Mouse (Mus musculus) cerebellum, adult 2 months (tissue): ENCODE results near the gene Zbtb22. TPM values are rescaled to one million over a fixed set of nuclear protein-coding genes. Genes with fewer than 3 reads are reported as not detected.
A peak's percentile ranks its signal among the peaks of the same experiment; 100 is the strongest.
"Not testable (repeated sequence)": the region's sequence is repeated elsewhere in the genome, so short reads cannot be mapped to it uniquely, and the experiment has no call there.

Experiments
- DNase-seq, 2 experiments: peaks; one replicate each; pipeline ENCODE4 v3.0.0; 2021
- H3K27ac ChIP-seq: fragments of 200-500 bp; 2 replicates; pipeline ENCODE4 v1.5.1; 2012; ENCODE audit warnings: low read length, control low read depth, inconsistent platforms; ENCODE audit not compliant: insufficient read depth
- H3K27me3 ChIP-seq: fragments of 200-500 bp; 2 replicates; pipeline ENCODE4 v1.6.1; 2012; ENCODE audit warnings: inconsistent platforms, mild to moderate bottlenecking, low read length, moderate library complexity; ENCODE audit not compliant: control insufficient read depth, insufficient read depth
- H3K4me1 ChIP-seq: fragments of 200-500 bp; 2 replicates; pipeline ENCODE4 v1.6.1; 2011; ENCODE audit warnings: low read length; ENCODE audit not compliant: control insufficient read depth, insufficient read depth
- H3K4me3 ChIP-seq: fragments of 200-500 bp; replicated peaks from 2 replicates; pipeline ENCODE3; 2011; ENCODE audit warnings: mild to moderate bottlenecking, low read depth, low read length, control low read depth; ENCODE audit not compliant: insufficient read depth
- CTCF ChIP-seq: fragments of 200-500 bp; IDR thresholded peaks from 2 replicates; pipeline ENCODE4 v1.5.1; 2011; ENCODE audit warnings: low read depth, mild to moderate bottlenecking, control low read depth, low read length, moderate library complexity, borderline replicate concordance; ENCODE audit not compliant: insufficient read depth
- POLR2A ChIP-seq: fragments of 200-500 bp; IDR thresholded peaks from 2 replicates; pipeline ENCODE4 v1.6.1; 2011; ENCODE audit warnings: low read length, control low read depth, borderline replicate concordance; ENCODE audit not compliant: insufficient read depth
- WGBS: fragments of 180-500 bp; shearing (Covaris S2); methylation state at CpG from one replicate; pipeline ENCODE4 v1.1.7; 2018; 5-methylcytosine and 5-hydroxymethylcytosine counted together
- polyA plus RNA-seq: library from polyadenylated mRNA; depleted of rRNA; stranded (reverse); fragments of >200 nt; gene quantifications from 2 replicates; pipeline ENCODE4 v1.2.3, GENCODE M21; 2012; rRNA removed

Zbtb22 gene
- polyA plus RNA-seq, result 30.2 and 33.4 TPM in 2 replicates

DNA sequence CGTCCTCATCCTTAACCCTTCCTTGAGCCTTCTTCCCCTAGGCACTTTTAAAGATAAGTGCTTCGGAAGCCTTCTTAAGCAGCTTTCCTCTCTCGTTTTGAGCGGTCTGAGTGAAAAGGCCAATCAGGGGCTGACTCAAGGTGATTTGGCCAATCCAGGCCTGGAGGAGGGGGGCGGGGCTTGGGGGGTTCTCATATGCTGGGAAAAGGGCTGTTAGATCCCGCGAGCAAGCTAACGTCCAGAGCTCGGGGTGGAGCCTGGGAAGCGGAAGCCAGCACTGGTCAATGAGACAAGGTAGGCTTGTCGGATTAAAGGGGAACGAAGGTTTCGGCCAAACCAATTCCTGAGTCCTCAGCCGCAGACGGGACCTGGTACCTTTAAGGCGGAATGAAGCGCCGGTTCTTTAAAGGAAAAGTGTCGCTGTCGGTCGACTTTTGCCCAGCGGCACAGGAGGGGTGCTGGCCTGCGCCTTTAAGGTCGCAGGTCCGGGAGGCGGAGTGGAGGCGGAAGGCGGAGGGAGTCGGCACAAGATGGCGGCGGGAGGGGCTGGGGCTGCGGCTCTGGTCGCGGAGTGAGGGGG is at the start of gene Zbtb22, which contains the start of gene Tapbp:
Gene Zbtb22 (plus strand): TSS at position 234 of the 580 bp plus-strand sequence.
Gene Tapbp (plus strand): TSS at position 229 of the 580 bp plus-strand sequence.
- Histone ChIP-seq H3K4me1 (peaks cover 11% of the 10 kb centered on the region), H3K4me3 (peak within 1 kb of the TSS; percentile 68), H3K27me3 (no peaks in the 10 kb centered on the region), H3K27ac (no peak within 1 kb of the TSS)
- TF ChIP-seq POLR2A (no peak), CTCF (no peak)
- peak; percentile 98 to 99 for DNase-seq
- WGBS, result under 1% methylated on average over 34 of the region's 34 CpGs

DNA sequence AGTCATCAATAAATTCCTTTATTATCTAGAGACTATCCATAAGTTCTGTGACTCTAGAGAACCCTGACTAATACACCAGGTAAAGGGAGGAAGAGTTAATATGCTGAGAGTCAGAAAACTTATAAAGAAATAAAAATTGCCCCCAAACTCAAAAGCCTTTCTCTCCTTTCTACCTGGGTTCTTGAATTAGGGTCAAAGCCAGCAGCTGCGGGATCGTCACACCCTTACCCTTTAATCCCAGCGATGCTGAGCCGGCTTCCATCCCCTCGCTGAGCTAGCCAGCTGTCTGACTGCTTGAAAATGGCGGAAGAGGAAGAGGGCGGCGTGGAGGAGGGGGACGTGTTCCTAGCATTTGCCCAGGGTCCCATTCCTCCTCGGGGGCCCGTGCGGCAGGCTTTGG is 42.2 kb upstream of the Zbtb22 start, which contains the start of gene Gm7029:
Gene Gm7029 (plus strand): TSS at position 301 of the 400 bp plus-strand sequence.
- H3K4me1 ChIP-seq, H3K4me3 ChIP-seq, H3K27me3 ChIP-seq, DNase-seq, H3K27ac ChIP-seq: not testable (repeated sequence)
- WGBS, result 71% methylated on average over 6 of the region's 12 CpGs

DNA sequence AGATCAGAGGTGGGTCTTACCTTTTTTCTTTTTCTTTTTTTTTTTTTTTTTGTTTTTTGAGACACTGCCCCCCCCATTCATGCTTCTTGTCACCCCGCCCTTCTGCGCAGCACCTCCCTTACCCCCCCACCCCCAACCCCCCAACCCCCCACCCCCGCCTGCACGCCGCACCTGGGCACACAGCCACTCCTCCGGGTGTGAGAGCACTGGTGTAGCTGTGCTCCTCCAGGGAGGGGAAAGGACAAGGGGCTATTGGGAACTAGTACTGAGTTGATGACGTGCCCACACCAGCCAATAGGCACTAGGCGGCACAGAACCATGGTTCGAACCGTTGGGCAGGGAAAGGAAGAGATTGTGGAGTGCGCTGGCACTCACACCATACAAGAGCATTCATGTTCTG is 41.3 kb upstream of the Zbtb22 start:
- no peaks in the 10 kb centered on the region for H3K27me3 ChIP-seq
- peak; percentile 35 to 43 for DNase-seq
- no peak overlapping the region for H3K4me3 ChIP-seq
- 86% methylated on average over 11 of the region's 11 CpGs for WGBS
- no peak overlapping the region for H3K27ac ChIP-seq
- TF ChIP-seq POLR2A, result no peak
- TF ChIP-seq CTCF, result no peak
- no peaks in the 10 kb centered on the region for H3K4me1 ChIP-seq

DNA sequence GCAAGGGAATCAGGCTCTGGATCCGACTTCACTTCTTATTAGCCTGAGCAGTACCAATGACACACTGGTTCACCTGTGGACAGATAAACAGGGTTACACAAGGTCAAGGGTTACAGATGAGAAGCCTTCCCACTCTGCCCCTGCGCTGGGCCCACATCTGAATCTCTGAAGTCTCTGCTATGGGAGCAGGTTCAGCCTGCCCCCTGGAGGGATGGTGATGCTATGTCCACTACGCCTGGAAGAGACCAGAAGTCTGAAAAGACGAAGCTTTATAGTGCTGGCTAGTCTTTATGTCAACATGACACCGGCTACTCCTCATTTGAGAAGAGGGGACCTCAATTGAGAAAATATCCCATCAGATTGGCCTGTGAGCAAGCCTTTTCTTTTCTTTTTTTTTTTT is 39.9 kb upstream of the Zbtb22 start:
- not testable (repeated sequence) for H3K4me1 ChIP-seq, DNase-seq, H3K27me3 ChIP-seq, H3K4me3 ChIP-seq, H3K27ac ChIP-seq
- 82% methylated on average over 5 of the region's 5 CpGs for WGBS

DNA sequence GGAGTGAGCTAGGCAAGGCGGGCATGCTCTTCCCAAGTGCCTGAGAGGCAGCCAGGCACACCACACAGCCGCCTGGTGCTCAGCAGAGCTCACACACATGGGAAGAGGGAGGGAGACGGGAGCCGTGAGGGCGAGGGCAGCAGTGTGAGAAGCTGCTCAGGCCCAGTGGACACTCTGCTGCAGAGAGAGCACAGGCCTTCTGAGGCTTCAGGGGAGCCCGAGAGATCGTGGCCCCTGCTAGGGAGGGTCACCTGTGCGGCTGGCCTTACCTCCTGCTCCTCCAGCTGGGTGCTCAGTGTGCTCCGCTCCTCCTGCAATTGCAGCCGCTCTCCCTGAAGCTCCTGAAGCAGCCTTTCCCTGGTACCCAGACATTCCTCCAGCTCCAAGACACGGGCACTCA is 31.4 kb upstream of the Zbtb22 start:
- H3K27ac ChIP-seq, H3K27me3 ChIP-seq, DNase-seq, H3K4me3 ChIP-seq, H3K4me1 ChIP-seq: not testable (repeated sequence)
- WGBS, result 89% methylated on average over 10 of the region's 11 CpGs

DNA sequence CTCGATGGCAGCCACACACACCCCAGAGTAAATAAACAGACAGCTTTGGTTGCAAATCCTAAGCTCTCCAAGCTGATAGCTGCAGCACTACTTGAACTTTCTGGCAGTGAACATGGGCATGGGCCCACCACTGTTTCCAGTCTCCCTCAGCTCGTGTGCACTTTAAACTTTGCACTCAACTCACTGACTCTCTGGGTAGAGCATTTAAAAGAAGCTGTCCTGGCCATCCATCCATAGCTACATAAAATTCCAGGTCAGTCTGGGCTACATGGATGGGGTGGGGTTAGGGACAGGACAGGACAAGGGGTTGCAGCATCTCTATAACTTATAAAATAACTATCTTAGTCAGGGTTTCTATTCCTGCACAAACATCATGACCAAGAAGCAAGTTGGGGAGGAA is 27.9 kb upstream of the Zbtb22 start:
- not testable (repeated sequence) for H3K27me3 ChIP-seq, H3K4me1 ChIP-seq, H3K4me3 ChIP-seq, H3K27ac ChIP-seq, DNase-seq
- WGBS, result 67% methylated on average over 2 of the region's 2 CpGs

DNA sequence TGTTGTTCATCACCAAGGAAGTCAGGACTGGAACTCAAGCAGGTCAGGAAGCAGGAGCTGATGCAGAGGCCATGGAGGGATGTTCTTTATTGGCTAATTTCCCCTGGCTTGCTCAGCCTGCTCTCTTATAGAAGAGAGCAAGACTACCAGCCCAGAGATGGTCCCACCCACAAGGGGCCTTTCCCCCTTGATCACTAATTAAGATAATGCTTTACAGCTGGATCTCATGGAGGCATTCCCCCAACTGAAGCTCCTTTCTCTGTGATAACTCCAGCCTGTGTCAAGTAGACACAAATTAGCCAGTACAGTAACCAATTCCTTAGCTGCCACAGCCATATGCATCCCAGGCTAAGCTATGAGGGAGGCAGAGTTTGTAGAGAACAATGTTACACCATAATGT is 27.5 kb upstream of the Zbtb22 start:
- H3K4me3 ChIP-seq, H3K27ac ChIP-seq: not testable (repeated sequence)

DNA sequence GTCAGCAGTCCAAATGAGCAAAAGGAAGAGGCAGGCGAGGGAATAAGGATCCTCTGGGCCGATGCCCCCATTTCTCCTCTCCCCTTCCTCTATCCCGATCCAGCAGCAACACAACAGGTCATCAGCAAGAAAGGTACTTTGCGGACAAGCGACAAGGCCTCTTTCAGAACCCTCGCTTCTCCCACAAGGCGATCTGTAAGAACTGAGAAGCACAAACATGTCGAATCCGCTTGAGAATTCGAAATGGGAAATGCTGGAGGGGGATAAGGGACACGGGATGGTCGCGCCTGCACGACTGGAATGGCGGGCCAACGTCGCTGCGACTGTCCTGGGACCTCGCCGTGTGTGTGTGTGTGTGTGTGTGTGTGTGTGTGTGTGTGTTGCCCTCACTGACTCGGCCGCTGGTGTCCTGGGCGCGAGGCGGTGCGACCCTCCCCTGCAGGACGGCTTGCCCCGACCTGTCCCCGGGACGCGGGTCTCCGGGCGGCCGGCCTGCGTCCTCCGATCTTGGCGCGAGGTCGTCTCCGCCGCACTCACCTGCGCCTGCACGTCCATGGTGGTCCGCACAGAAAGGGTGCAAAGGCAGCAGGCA is 25.7 kb upstream of the Zbtb22 start:
- not testable (repeated sequence) for DNase-seq, H3K4me1 ChIP-seq, H3K27ac ChIP-seq, H3K27me3 ChIP-seq
- H3K4me3 ChIP-seq, result peak overlapping the region; percentile 94
- WGBS, result under 1% methylated on average over 43 of the region's 44 CpGs

More for the DNA sequence above, 27.5 kb upstream of the Zbtb22 start:
- not testable (repeated sequence) for H3K27me3 ChIP-seq, DNase-seq, H3K4me1 ChIP-seq

DNA sequence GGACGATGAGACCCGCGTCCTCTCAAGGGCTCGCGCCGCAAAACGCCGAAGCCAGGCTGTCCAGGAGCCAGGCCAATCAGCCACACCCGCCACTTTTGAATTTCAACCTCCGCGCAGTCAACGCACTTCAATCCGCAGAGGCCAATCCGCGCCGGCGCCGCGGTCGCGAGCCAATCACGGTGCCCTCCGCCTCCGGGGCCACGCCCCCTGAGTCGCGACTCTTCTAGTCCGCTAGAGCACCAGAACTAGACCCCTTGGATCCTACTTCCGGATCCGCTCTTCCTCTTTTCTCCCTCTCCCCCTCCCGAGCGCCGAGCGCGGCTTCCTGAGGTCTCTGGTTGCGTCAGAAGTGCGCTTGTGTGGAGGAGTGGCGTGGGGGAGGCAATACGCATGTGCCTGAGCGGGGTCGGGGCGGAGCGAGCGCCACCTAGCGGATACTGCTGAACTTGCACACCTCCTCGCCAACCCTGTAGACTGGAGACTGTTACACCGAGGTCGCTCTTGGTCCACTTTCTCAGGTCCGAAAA is 25.1 kb upstream of the Zbtb22 start, which contains the start of gene Kifc1:
Gene Kifc1 (minus strand): TSS at position 129 of the 527 bp plus-strand sequence.
- no peak within 1 kb of the TSS for H3K27ac ChIP-seq
- TF ChIP-seq POLR2A, result no peak
- TF ChIP-seq CTCF, result peak; percentile 92
- peak within 1 kb of the TSS; percentile 94 for H3K4me3 ChIP-seq
- DNase-seq, result peak; percentile 99 to 100
- no peaks in the 10 kb centered on the region for H3K27me3 ChIP-seq
- H3K4me1 ChIP-seq, result no peaks in the 10 kb centered on the region
- WGBS, result under 1% methylated on average over 49 of the region's 49 CpGs
